Mouse (Mus musculus) right cerebral cortex, postnatal 4 days (tissue): Measurements from ENCODE around the gene Gpr143.
"Not testable (repeated sequence)": the region's sequence is repeated elsewhere in the genome, so short reads cannot be mapped to it uniquely, and the experiment has no call there.

ENCODE experiments used
- DNase-seq: peaks from one replicate; pipeline ENCODE4 v3.0.0-alpha.2; 2022

Gene Gpr143

DNA sequence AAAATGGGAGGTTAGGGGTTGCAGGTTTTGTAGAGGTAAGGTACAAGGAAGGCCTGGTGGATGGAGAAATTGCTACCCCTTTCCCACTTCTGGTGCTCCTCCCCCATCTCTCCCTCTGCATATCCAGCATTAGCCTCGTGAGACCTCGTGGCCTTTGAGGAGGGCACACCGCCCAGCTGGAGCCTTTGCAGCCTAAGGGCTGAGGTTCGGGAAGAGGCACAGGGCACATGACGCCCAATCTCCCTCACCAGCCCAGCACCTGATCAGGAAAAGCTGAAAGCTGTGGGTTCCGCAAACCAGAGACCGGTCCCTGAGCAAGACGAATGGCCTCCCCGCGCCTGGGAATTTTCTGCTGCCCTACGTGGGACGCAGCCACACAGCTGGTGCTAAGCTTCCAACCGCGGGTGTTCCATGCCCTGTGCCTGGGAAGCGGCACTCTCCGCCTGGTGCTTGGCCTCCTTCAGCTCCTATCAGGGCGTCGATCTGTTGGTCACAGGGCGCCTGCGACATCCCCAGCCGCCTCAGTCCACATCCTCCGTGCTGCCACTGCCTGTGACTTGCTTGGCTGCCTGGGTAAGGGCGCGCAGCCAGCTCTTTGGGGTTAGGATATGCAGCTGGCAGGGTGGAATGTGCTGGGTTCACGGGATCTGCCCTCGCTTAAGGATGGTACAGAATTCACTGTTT is at the start of gene Gpr143:
Gpr143 (plus strand) TSS at position 202 of the 684 bp plus-strand sequence.
- peak; percentile 5 for DNase-seq

DNA sequence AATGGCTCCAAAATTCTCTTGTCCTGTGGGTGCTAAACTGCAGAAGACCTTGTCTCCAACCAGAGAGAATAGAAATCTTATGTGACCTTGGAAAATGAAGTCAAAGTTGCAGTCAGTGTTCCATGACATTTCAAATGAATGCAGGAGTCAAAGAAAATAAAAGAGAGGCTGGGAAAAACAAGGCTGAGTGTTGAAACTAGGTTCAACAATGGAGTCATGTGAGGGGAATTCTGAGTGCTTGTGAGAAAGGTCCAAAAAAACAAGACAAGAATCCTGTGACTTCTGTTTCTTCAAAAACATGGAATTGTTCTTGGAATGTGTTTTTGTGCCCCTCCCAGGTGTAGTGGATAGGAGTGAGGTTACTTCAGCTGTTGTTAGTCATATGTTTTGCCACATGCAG is 46.4 kb upstream of the Gpr143 start:
- no peak for DNase-seq

DNA sequence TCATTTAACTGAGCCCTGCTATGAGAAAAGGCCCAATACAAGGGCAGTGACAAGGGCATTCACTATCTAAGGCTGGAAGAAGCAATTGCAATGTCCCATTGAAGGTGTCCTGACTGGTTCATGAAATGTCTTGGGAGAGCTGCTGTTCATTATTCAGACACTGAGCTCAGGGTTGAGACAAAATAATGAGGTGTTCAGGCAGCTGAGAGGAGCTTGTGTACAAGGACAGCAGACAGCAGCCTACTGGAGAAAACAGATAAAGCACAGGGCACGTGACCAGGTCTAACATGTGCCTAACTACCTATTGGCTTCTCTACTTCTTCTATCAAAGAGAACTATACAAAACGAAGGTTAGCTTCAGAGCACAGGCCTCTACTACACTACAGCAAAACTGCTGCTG is 43.5 kb upstream of the Gpr143 start:
- DNase-seq, result no peak

DNA sequence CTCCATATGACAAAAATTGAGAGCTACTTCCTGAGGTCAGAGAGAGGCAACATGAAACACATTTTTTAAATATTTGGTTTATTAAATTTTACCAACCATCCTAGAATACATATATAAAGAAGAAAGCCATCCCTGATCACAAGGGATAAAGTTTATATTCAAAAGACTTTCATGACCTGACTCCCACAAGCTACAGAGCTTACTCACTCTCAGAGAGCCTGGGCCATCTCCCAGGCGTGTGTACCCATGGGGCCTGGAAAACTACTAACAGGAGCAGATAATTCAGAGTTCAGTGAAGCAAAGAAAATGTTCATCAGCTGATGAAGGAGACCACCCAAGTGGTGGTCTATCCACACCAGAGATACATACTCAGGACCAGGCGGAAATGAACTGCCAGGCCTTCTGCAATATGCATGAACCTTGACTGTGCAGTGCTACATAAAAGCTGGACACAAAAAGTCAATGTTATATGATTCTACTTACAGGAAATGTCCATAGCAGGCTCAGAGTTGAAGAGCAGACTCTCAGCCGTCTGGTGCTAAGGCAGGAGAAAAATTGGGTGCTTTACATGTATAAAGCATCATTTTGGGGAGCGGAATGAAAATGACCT is 42.9 kb upstream of the Gpr143 start:
- no peak for DNase-seq

DNA sequence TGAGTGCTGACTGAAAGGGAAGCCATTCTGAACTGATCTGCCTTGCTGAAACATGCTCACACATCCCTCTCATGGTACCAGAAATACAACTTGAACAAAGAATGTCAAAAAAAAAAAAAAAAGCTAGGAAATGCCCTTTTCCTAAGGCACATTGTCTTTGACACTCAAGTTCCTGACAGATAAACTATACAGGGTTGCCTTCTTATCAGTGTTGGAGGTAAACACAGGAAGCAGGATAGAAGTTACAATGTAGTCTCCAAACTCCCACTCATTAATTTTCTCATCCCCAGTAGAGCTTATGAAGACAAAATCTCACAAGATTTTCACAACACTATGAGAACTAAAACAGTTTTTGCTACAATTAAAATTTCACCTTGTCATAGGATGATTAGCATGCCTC is 38.1 kb upstream of the Gpr143 start:
- no peak for DNase-seq

DNA sequence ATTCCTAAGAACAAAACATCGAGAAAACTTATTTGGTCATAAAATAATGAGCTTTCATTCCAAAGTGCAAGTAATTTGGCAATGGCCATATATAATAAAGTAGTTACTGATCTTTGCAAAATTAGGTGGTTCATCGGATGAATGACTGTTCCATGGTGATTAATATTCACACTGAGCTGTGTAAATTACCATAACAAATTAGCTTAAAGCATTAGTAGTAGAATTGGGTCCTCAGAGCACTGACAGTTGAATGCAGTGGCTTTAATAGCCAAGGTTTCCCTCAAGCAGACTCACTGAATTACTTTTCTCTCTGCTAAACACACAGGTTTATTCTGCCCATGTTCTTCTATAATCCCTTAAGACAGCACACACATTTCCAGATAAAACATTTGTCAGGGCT is 35.8 kb upstream of the Gpr143 start:
- DNase-seq, result no peak

DNA sequence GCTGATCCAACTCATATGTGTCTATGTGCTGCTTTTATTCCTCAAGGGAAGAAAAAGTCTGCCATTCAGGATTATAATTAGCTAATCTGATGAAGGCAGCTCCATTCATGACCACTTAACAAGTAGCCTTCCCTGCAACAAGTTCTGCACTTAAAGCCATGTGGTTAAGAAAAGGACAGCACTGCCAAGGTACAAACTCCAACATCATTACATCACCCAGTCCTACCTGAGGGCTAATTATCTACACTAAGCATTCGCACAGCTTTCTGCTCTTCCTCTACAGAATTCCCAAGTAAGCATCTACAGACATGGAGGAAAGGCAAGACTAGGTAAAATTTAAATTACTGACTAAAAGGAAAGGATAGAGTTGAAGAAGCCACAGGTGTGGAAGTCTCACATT is 25.9 kb upstream of the Gpr143 start:
- DNase-seq, result no peak

DNA sequence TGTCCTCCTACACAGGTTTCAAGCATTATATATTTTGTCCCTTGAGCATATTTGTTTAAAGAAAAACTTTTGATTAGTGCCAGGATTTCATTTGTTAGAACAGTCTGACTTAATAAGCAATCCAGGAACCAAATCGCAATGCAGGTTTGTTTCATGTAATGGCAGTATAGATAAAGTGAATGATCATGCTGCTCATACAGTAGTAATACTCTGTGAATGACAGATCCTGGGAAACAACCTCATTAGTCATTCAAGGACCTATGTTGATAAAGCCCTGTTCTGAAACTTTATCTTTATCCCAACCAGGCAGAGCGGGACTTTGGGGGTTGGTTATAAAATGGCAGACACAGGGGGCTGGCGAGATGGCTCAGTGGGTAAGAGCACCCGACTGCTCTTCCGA is 25.4 kb upstream of the Gpr143 start:
- no peak for DNase-seq

DNA sequence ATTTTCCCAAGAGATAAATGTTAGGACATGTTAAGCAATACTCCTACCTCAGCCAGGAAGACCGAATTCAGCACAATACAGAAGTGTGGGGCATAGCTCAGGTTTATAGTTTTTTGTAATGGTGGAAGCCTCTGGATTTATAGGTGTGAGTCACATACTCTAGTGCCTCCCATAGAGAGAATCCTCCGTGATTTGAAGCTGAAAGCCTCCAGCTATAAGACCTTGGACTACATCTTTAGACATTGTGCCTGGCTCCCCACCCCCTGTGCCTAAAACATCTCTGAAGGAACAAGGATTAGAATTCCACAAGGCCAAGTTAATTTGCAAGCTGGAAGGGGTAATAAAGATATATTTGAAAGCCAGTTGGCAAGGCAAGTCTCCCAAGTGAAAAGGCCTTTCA is 19.3 kb upstream of the Gpr143 start:
- no peak for DNase-seq

DNA sequence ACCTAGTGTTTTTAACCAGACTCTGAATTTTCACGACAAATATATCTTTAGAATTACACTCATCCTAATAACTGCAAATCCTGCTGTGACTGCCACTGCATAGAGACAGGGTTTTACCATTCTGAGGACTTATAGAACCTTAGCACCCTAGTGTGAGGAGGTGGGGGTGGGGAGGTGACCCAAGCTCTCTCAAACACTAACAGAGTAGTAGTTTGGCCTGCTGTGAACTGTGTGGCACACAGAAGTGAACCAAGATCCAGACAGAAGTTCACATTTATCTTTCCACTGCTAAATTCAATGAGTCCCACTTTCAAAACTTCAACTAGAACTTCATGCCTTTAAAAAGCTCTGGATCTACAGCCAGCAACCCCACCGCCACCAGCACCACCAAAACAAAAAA is 18.9 kb upstream of the Gpr143 start:
- no peak for DNase-seq

DNA sequence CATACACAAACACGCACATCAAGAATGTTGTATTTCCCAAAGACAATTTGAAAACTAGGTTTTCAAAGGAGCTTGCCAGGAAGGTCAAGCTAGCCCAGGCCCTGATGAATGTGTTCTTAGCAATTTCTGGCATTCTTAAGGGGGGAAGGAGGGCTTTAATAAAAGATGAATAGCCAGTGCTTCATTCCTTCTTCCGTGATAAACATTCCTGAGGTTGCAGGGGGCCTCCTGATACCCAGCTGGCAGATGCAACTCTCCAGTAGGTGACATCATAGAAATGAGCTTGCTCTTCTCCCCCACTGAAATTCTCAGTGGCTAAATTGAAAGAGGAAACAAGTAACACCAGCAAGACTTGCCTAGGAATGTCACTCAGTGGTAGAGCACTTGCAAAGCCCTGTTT is 17.6 kb upstream of the Gpr143 start:
- DNase-seq, result no peak

DNA sequence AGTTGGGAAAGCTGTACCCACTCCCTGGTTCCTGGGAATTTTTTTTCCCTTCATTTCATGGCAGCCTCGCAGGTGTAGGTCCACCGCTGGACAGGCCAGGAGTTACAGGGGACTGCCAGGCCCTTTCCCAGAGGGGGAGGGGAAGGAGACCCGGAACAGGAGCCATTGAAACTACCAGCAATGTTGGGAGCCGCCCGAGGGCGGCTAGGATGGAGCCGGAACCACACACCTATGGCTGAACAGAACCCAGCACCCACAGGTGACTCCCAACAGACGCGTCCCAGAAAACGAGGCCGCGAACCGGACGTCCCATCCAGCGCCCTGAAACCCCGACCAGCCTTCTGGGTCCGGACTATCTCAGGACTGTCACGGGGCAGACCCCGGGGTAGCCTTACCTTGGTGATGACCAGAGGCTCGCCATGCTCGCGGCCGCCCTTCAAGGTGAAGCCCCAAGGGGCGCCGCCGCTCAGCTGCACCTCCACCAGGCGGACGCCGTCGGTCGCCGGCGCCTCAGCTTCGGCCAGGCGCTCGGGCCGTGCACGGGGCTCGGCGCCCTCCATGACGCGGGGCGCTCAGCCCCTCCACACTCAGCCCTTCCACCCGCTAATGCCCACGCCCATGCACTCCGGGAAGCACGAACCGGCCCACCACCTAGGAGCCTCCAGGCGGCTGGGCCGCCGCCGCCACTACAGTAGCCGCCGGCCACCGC is 12.7 kb upstream of the Gpr143 start, which contains the start of gene Shroom2:
Shroom2 (minus strand) TSS at position 575 of the 709 bp plus-strand sequence.
- DNase-seq, result no peak

DNA sequence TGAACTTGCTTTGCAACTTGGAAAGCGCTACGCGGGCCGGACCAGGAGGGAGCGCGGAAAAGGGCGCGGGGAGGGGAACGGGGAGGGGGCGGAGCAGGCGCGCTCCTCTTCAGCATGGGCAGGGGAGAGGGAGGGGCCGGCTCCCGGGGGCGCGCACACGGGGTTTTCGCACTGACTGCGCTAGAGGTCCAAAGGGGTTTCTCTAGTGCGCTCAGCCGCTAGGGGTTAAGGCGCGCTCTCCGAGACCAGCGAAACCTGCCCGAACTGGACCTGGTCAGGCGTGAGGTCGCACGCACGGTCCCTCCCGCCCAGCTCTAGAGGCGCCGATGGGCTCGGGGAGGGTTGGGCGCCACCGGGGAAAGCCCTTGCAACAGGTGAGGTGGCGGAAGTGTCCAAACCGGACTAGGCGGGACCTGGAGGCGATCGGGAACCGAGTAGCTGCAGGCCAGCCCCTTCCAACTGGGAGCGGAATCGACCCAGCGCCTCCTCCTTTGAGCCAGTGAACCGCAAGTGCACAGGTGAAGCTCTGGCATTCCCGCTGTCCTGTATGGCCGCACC is 12.0 kb upstream of the Gpr143 start:
- peak; percentile 42 for DNase-seq

DNA sequence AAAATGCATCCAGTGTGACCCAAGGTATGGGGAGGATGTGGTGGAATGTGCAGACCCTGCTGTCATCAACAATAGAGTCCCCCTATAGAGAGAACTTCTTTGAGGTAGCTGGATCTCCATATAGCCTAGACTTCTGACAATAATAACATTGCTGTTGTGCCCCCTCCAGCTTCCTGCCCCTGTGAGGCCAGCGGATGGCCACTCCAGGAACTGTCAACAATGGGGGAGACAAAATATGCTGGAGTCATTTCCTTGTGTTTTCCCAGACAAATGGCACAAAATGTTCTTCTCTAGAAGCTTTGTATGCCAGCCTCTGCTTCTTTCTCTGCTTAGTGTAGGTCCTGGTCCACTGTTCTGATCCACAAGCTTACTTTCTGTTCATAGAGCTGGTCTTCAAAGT is 6.4 kb downstream of the Gpr143 start:
- no peak for DNase-seq

DNA sequence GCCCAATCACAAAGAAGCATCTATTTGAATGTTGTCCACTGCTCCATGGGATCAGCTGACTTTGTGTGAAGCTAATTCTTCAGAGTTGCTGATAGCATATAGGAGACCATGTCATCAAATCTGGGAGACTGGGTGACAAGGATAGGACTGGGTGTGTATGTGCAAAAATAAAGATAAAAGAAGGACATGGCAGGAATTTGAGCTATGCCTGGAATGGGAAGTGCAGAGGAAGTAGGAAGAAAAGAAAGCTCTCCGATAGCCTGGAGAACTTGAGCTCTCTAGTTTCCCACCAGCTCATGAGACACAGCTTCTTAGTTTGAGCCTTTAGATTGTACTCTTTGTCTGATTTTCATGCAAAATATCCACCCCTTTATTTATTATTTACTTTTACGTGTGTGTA is 6.9 kb downstream of the Gpr143 start:
- no peak for DNase-seq

DNA sequence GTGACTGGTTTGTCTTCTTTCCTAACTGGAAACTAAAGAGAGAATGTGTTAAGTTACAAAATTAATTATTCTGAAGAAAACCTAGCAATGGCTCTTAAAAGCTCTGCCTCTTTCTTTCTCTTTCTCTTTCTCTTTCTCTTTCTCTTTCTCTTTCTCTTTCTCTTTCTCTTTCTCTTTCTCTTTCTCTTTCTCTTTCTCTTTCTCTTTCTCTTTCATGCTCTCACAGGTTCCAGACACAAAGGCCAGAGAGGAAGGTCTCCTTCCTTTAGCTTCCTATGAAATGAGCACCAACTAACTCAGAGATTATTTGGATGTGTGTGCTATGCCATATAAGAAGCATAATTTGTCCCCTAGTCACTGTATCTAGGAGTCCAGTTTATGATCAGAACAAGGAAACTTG is 23.6 kb downstream of the Gpr143 start:
- no peak for DNase-seq

DNA sequence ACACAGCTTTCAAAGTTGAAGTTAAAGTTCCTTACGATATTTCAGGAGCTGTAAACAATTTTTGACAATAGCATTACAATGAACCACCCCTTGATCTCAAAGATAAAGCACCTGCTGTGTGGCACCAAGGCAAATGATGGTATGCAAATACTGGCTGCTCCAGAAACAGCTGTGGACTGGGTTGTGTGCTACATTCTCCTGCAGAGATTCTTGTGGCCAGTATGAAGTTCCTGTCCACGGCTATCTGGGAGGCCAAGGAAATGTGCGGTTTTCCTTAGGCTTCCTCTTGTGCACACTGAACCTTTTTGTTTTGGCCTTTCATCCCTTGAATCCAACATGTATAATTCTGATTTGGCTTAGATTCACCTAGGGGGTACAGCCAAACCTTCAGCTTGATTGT is 31.6 kb downstream of the Gpr143 start:
- no peak for DNase-seq

DNA sequence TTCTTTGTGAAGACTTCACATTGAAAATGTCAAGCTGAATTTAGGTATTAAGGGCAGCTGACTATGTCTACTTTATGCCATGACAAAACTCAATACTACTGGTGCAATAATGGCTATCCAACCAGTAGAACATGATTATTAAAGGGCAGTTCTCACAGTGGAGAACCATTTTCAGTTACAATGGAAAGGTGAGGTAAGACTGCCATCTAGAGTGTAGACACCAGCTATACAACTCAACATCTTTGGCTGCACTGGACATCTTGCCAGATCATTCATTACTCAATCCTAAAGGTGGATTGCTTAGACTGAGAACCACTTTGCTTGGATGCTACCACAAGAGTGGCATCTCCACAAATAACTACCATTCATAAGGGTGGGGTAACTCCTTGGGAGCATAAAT is 37.3 kb downstream of the Gpr143 start:
- DNase-seq, result no peak

DNA sequence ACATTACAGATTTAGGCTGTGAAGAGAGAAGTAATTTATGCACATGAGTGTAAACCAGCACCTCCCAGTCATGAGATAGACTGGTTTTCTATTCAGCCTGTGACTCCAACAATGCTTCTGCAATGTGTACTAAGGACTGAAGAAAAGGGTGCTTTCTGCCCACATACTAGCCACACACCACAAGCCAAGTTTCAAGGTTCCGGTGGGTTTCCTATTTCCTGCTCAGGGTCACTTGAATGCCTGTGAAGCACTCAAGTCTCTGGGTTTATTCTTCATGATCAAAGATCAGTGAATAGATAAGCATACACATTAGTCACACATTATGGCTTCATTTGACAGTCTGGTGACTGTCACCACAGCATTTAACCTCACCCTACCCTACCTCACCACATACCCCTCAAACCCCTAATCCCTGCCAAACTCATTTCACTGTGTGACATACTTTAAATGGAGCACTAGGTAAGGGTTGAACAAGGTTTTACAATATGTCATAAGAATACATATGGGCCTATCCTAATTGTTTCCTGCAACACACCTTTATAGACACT is 49.4 kb downstream of the Gpr143 start:
- not testable (repeated sequence) for DNase-seq

DNA sequence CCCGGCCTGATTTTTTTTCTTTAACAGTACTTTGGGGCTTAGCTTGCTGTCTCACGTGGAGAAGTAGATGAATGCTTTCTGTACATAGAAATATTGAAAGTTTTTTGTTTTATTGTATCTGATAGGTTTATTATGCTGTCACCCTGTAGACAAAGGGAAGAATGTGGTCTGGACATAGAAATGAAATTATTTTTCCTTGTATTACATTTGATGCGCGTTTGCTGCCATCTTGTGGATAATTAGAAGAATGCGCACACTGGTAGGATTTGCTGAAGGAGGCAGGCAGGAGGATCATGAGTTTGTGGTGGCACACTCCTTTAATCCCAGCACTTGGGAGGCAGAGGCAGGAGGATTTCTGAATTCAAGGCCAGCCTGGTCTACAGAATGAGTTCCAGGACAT is 53.2 kb downstream of the Gpr143 start:
- peak; percentile 5 for DNase-seq

DNA sequence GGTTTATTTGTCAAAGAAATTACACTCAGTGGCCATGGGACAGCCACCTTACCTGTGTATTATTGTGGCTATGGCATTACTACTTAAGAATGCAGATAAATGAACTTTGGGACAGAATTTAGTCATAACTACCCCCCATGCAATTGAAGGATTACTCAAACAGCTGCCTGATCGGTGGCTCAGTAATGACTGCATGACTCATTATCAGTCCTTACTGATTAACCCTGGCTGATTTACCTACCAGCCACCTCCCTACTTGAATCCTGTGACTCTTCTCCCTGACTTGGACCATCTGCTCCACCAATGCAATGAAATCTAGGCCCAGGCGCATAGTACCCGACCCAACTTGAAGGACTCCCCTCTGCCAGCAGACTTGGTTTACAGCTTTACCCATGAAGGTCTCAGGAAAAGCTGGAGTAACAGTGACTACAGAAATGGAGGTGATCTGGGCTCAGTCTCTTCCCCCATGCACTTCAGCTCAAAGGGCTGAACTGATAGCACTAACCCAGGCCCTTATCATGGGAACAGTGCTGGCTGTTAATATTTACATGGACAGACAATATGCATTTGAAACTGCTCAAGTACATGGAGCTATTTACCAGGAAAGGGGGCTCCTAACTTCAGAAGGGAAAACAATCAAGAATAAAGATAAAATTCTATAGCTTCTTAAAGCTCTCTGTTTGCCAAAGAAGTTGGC is 73.5 kb downstream of the Gpr143 start:
- DNase-seq, result no peak
